Mouse (Mus musculus) heart, postnatal 0 days (tissue): ENCODE data around the gene Birc6. TPM values are rescaled to one million over a fixed set of nuclear protein-coding genes. Genes with fewer than 3 reads are reported as not detected.
A peak's percentile ranks its signal among the peaks of the same experiment; 100 is the strongest.

ENCODE experiments used
- ATAC-seq: fragments of 200-750 bp; cut with Nextera tagmentation; 2 replicates; pipeline ENCODE4 v1.8.0; 2017; ENCODE audit warnings: low read depth, moderate number of reproducible peaks, moderate library complexity; ENCODE audit not compliant: insufficient read depth
- DNase-seq: peaks from one replicate; pipeline ENCODE4 v3.0.0-alpha.2; 2016; ENCODE audit warnings: low spot score
- H3K27ac ChIP-seq: fragments of 300-500 bp; sonication (generic); 2 replicates; pipeline ENCODE4 v1.5.1; 2014; ENCODE audit warnings: low read depth, mild to moderate bottlenecking
- H3K27me3 ChIP-seq: fragments of 300-500 bp; sonication (generic); 2 replicates; pipeline ENCODE4 v1.6.1; 2014; ENCODE audit warnings: low read length, mixed read lengths; ENCODE audit not compliant: control insufficient read depth, insufficient read depth
- H3K36me3 ChIP-seq: fragments of 300-500 bp; sonication (generic); replicated peaks from 2 replicates; pipeline ENCODE4 v1.6.1; 2014; ENCODE audit warnings: low read length, mixed read lengths; ENCODE audit not compliant: control insufficient read depth, insufficient read depth
- H3K4me1 ChIP-seq: fragments of 300-500 bp; sonication (generic); 2 replicates; pipeline ENCODE4 v1.6.1; 2014; ENCODE audit warnings: antibody characterized with exemption; ENCODE audit not compliant: control insufficient read depth, insufficient read depth
- H3K4me2 ChIP-seq: fragments of 300-500 bp; sonication (generic); 2 replicates; pipeline ENCODE4 v1.6.1; 2014; ENCODE audit warnings: low read depth, mild to moderate bottlenecking, low read length, moderate library complexity
- H3K4me3 ChIP-seq: fragments of 300-500 bp; sonication (generic); 2 replicates; pipeline ENCODE4 v1.5.1; 2014; ENCODE audit warnings: low read depth, low read length
- H3K9ac ChIP-seq: fragments of 300-500 bp; sonication (generic); replicated peaks from 2 replicates; pipeline ENCODE4 v1.6.1; 2014; ENCODE audit warnings: low read depth, low read length, mixed read lengths
- H3K9me3 ChIP-seq: fragments of 300-500 bp; sonication (generic); replicated peaks from 2 replicates; pipeline ENCODE4 v1.6.1; 2016; ENCODE audit warnings: low read length; ENCODE audit not compliant: control insufficient read depth
- CTCF ChIP-seq: IDR thresholded peaks from 2 replicates; pipeline ENCODE4 v1.5.1; 2016; ENCODE audit warnings: antibody characterized with exemption, control low read depth, low read depth
- EP300 ChIP-seq: IDR thresholded peaks from 2 replicates; pipeline ENCODE4 v1.6.1; 2016; ENCODE audit warnings: antibody characterized with exemption, low read depth
- whole genome bisulfite sequencing: fragments of 180-500 bp; shearing (Covaris S2); extraction: QIAGEN DNeasy Blood & Tissue Kit; methylation state at CpG from one replicate; pipeline ENCODE4 v1.1.7; 2014; 5-methylcytosine and 5-hydroxymethylcytosine counted together
- polyA plus RNA-seq: library from polyadenylated mRNA; unstranded; fragments of >200 nt; fragmentation: Nextera tagmentation; extraction: Ambion mirVana; gene quantifications from 2 replicates; pipeline ENCODE4 v1.2.1, GENCODE M21; 2015
- total RNA-seq: library from RNA; depleted of rRNA; stranded (reverse); fragments of >200 nt; gene quantifications from 2 replicates; pipeline ENCODE4 v1.2.3, GENCODE M21; 2014; ENCODE audit warnings: low replicate concordance; rRNA removed

Gene Birc6
- total and polyA plus RNA-seq, 2 experiments from 2014 or later = 63.5 to 101 TPM

DNA sequence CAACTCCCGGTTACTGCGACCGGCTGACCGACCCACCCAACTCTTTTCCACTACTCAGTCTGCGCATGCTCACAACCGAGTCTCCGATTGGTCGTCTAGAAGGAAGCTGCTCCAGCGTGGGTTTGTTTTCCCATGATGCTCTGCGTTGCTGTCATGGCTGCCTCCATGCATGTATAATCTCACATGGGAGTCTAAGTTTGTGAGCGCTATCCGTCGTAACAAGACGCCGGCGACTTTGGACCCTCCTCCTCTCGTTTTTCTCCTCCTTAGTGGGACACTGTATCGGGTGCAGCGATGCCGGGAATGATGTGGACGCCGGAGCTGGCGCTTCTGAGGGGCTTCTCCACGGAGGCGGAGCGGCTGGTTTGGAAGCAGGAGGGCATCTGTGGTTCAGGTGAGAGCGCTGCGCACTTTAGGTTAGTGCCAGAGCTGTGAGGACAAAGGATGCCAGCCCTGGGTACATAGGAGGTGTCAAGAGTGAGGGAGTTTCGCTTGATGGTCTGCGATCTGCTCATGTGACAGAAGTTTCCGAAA is 189.6 kb downstream of the Birc6 start, which contains the start of gene Ttc27:
Gene Ttc27, plus strand, starts transcription at position 115 of the 534 bp plus-strand sequence.
- peak within 1 kb of the TSS; percentile 36; the same call in 1 of the 2 replicates for H3K27ac ChIP-seq
- H3K9me3 ChIP-seq = no peaks in the 10 kb centered on the region
- DNase-seq (peak; percentile 94), ATAC-seq (peak; percentile 94)
- peaks cover 11% of the 10 kb centered on the region; the same call in 1 of the 2 replicates for H3K36me3 ChIP-seq
- H3K27me3 ChIP-seq = no peaks in the 10 kb centered on the region
- H3K4me3 ChIP-seq = peak within 1 kb of the TSS; percentile 74
- H3K4me1 ChIP-seq = peaks cover 9% of the 10 kb centered on the region
- peak within 1 kb of the TSS; percentile 62 for H3K9ac ChIP-seq
- H3K4me2 ChIP-seq = peak within 1 kb of the TSS; percentile 91
- no peak for TF ChIP-seq CTCF
- WGBS = under 1% methylated on average over 31 of the region's 31 CpGs

DNA sequence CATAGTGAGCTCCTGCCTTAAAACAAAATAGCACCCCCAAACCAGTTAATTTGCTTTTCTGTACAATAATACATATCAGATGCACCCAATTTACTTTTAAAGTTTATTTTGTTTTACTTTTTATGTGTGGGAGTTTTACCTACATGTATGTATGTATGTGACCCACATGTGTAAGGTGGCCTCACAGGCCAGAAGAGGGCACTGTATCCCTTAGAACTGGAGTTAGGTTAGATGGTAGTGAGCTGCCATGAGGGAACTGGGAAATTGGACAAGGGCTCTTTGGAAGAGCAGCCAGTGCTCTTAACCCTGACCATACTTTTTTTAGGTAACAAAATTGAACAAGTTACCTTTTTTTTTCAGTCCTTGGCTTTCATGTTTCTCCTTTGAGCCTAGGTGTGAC is 204.8 kb downstream of the Birc6 start:
- ATAC-seq (no peak), DNase-seq (no peak)
- Histone ChIP-seq H3K4me1 (no peaks in the 10 kb centered on the region), H3K4me3 (no peak overlapping the region), H3K27me3 (no peaks in the 10 kb centered on the region), H3K36me3 (0 out of 2 replicates have a peak, but pooled peaks cover 7% of the 10 kb centered on the region), H3K9ac (no peak overlapping the region), H3K9me3 (no peaks in the 10 kb centered on the region), H3K27ac (no peak overlapping the region), H3K4me2 (no peak overlapping the region)
- peak; percentile 34 for TF ChIP-seq CTCF
- TF ChIP-seq EP300 = no peak

DNA sequence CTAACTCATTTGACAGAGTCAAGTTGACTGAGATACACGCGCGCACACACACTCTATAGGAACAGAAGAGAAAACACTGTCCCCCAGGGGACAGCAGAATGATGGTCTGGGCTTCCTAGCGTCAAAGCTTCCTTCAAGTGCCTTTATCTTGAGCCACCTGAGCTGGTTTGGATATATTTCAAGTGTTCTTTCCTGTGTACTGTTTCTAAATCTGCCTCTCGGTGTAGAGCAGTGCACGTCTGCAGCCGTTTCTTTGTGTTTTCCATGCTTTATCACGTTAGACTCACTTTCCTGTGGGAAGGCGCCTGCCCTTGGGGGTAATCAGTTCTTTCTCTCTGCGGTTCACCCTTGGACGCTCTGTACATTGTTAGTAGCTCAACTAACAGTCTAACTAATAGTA is 207.3 kb downstream of the Birc6 start:
- DNase-seq = peak; percentile 52
- 31% methylated on average over 11 of the region's 11 CpGs for WGBS

GRCm38 (mm10) chr17:74749659-74750058 is 221.6 kb downstream of the Birc6 start:
- no peaks in the 10 kb centered on the region for H3K27me3 ChIP-seq
- H3K9me3 ChIP-seq = no peaks in the 10 kb centered on the region
- no peaks in the 10 kb centered on the region for H3K36me3 ChIP-seq
- H3K4me1 ChIP-seq = no peaks in the 10 kb centered on the region
- no peak overlapping the region for H3K4me2 ChIP-seq
- DNase-seq = no peak
- no peak for ATAC-seq
- H3K9ac ChIP-seq = no peak overlapping the region
- no peak overlapping the region for H3K27ac ChIP-seq
- 58% methylated on average over 1 of the region's 1 CpGs for WGBS
- H3K4me3 ChIP-seq = no peak overlapping the region
- TF ChIP-seq CTCF = no peak
- TF ChIP-seq EP300 = no peak

More for the DNA sequence above, 207.3 kb downstream of the Birc6 start:
- H3K36me3 ChIP-seq = peaks cover 7% of the 10 kb centered on the region
- H3K4me1 ChIP-seq = no peaks in the 10 kb centered on the region
- TF ChIP-seq EP300 = no peak
- TF ChIP-seq CTCF = no peak
- peak overlapping the region; percentile 0; the same call in 1 of the 2 replicates for H3K27ac ChIP-seq
- peak; percentile 60 for ATAC-seq
- H3K4me2 ChIP-seq = peak overlapping the region; percentile 1; the same call in 1 of the 2 replicates
- no peak overlapping the region for H3K9ac ChIP-seq
- no peak overlapping the region for H3K4me3 ChIP-seq
- H3K27me3 ChIP-seq = no peaks in the 10 kb centered on the region
- H3K9me3 ChIP-seq = no peaks in the 10 kb centered on the region

GRCm38 (mm10) chr17:74751026-74751425 is 222.9 kb downstream of the Birc6 start:
- no peak overlapping the region for H3K27ac ChIP-seq
- no peak for DNase-seq
- no peak for ATAC-seq
- H3K9ac ChIP-seq = no peak overlapping the region
- H3K9me3 ChIP-seq = no peaks in the 10 kb centered on the region
- H3K4me1 ChIP-seq = no peaks in the 10 kb centered on the region
- H3K36me3 ChIP-seq = no peaks in the 10 kb centered on the region
- no peaks in the 10 kb centered on the region for H3K27me3 ChIP-seq
- no peak overlapping the region for H3K4me3 ChIP-seq
- 81% methylated on average over 4 of the region's 4 CpGs for WGBS
- H3K4me2 ChIP-seq = no peak overlapping the region
- no peak for TF ChIP-seq EP300
- TF ChIP-seq CTCF = no peak

Other genes starting within 250 kb of the Birc6 start
- gene Memo1, start 232.8 kb upstream of the Birc6 start, total RNA-seq = 30.2 and 128 TPM in 2 replicates
- gene Memo1, start 232.8 kb upstream of the Birc6 start, polyA plus RNA-seq = 67.5 and 68.8 TPM in 2 replicates
- gene Dpy30, start 204.4 kb upstream of the Birc6 start, total RNA-seq = 65.6 and 96.7 TPM in 2 replicates
- 209 and 213 TPM in 2 replicates for gene Dpy30, start 204.4 kb upstream of the Birc6 start, polyA plus RNA-seq
- gene Spast, start 189.3 kb upstream of the Birc6 start, total RNA-seq = 27.0 and 29.9 TPM in 2 replicates
- 10.3 and 10.5 TPM in 2 replicates for gene Spast, start 189.3 kb upstream of the Birc6 start, polyA plus RNA-seq
- gene Slc30a6, start 132.7 kb upstream of the Birc6 start, total RNA-seq = 18.4 and 27.7 TPM in 2 replicates
- 19.9 and 20.4 TPM in 2 replicates for gene Slc30a6, start 132.7 kb upstream of the Birc6 start, polyA plus RNA-seq
- gene Nlrc4, start 69.2 kb upstream of the Birc6 start, total RNA-seq = not detected in 2 replicates
- 0.21 and 0.22 TPM in 2 replicates for gene Nlrc4, start 69.2 kb upstream of the Birc6 start, polyA plus RNA-seq
- gene Yipf4, start 38.8 kb upstream of the Birc6 start, total RNA-seq = 51.2 and 60.0 TPM in 2 replicates
- gene Yipf4, start 38.8 kb upstream of the Birc6 start, polyA plus RNA-seq = 69.1 and 79.6 TPM in 2 replicates
- gene Ttc27, start 189.4 kb downstream of the Birc6 start, total RNA-seq = 8.5 and 11.7 TPM in 2 replicates
- 16.2 and 17.0 TPM in 2 replicates for gene Ttc27, start 189.4 kb downstream of the Birc6 start, polyA plus RNA-seq